Mouse (Mus musculus): Measurements from ENCODE around the gene Igf2bp2.

Igf2bp2 gene

DNA sequence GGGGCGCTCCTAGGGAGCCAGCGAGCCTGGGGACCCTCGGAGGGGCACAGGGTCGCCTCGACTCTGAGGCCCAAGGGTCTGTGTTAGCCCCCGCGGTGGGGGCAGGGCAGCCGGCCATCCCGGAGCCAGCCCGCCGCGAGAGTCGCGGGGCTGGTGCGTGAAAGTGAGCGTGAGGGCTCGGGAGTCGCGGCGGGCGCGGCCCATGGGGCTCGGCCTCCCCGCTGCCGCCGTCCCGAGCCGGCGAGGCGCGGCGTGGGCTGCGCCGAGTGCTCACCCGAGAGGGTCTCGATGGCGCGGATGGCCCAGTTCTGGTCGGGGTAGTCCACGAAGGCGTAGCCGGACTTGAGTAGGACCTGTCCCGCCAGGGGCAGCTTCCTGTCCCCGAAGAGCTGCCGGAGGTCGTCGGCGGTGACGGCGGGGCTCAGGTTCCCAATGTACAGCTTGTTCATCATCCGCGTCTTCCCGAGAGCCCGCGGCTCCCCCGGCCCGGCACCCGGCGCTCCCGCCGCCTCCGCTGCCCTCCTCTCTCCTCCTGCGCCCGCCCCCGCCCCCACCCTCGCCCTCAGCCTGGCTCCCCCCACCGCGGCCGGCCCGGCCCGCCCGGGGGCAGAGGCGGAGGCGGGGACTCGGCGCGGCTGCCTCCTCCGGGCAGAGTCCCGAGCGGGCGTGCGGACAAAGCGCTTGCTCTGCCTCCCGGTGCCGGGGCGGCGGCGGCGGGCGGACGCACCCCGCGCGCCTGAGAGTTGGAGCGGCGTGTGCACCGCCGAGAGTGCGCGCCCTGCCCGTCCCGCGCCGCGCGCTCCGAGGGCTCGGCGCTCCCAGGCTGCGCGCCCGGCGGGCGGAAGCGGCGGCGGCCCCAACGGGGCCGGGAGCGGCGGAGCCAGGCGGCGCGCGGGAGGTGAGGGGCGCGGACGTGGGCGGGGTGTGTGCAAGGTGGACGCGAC, at the start of gene Igf2bp2:
TSS of gene Igf2bp2 (minus strand) at position 788 of the 944 bp plus-strand sequence.
- DNase-seq (ENCODE audit: low spot score), result peak; percentile 54

DNA sequence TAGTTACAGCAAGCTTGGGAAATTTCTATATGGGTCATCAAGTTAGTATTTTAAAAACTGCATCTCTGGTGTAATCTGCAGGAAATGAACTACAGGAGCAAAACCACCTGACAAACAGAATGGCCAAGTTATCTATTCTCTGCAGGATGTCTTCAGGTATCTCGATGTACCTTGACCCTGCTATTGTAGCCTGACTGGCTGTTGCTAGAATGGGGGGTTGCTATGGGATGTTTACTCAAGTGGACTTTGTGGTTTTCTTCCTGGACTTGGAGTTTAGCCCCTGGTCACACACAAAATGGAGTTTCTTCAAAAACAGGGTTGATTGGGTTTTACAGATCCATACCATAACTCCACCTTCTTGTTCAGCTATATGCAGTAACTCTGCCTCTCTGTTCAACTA, 40.4 kb upstream of the Igf2bp2 start:
- DNase-seq (ENCODE audit: low spot score), result no peak

DNA sequence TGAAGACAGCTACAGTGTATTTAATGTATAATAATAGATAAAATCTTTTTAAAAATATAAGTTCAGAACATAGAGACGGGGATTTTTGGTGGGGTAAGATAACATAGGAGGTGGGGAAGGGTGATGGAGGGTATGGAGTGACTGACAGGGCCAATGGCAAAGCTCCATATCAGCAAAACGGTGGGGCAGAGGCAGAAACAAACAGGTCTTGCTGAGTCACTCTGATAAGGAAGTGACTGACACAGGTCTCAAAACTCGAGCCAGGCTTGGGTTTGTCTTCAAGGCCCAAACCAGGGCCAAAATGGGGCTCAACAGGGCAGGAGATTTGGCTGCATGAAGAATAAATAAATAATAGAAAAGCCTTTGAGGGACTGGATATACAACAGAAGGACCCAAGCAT, 38.8 kb upstream of the Igf2bp2 start:
- DNase-seq (ENCODE audit: low spot score), result no peak

DNA sequence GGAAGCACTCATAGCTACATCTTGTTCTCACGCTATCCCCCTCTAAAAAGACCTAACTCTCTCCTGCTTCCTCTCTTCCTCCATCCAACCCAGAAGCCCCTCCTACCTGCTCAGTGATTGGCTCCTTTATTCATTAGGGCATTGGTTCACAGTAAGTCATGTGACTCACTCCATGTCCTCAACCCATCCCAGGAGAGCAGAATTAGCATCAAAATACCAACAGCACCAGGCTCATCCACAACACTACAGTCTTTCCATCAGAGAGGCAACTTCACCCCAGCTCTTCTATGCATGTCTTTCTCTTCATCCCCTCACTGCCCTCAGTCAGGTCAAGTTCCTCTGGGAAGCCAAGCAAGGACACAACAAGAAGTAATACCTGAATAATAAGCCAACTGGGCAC, 37.4 kb upstream of the Igf2bp2 start:
- DNase-seq (ENCODE audit: low spot score), result no peak

DNA sequence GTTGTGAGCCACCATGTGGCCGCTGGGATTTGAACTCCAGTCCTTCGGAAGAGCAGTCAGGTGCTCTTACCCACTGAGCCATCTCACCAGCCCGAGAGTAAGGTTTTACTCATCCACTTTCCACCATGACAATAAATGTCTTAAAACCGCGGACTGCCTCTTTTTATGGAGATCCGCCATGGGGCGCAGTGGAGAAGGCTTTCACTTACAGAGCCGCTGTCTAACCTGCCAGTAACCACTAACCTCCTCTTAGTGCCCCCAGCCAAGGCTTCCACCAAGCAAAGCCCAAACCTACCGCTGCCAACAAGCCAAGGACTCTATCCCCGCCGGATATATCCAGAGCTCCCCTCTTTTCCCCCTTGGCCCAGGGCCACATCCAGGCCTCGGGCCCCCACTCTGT, 24.3 kb upstream of the Igf2bp2 start:
- no peak for DNase-seq (ENCODE audit: low spot score)

DNA sequence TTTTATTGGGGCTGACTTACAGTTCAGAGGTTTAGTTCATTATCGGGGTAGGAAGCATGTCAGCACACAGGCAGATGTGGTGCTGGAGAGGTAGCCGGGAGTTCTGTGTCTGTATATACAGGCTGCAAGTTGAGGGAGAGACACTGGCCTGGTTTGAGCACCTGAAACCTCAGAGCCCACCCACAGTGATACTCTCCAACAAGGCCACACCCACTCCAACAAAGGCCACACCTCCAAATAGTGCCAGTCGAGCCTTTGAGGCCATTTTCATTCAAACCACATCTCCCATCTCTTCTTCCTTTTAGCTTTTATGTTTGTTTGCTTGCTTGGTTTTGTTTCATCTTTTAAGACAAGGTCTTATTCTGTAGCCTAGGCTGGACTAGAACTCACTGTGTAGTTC, 22.3 kb upstream of the Igf2bp2 start:
- DNase-seq (ENCODE audit: low spot score), result no peak

DNA sequence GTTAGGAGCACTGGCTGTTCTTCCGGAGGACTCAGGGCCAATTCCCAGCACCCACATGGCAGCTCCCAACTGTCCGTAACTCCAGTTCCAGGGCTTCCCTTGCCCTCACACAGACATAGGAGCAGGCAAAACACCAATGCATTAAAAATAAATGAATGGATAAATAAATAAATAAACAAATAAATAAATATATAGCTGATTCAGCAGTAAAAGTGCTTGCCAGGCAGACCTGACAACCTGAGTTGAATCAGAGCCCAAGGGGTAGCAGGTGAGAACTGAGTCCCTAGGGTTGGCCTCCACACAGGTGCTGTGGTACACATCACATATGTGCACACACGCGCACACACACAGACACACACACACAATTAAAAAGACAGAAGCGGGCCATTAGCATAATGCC, 21.0 kb upstream of the Igf2bp2 start:
- no peak for DNase-seq (ENCODE audit: low spot score)

DNA sequence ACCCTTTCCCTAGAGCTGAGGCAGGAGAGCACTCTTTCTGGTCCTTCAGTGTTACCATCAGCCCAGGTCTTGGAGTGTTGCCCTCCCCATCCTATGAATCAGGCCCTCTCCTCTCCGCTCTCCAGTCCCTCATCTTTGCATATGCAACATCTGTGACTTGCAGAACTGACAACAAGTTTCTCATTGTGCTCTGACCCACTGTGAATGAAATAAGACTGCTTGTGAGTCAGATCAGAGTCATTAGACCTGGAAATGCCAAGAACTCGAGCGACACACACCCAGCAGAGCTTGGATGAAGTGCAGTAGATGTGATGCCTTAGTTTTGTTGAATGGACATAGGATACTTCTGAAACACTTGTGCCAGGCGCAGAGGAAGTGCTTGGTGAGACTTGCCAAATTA, 19.2 kb upstream of the Igf2bp2 start:
- DNase-seq (ENCODE audit: low spot score), result no peak

DNA sequence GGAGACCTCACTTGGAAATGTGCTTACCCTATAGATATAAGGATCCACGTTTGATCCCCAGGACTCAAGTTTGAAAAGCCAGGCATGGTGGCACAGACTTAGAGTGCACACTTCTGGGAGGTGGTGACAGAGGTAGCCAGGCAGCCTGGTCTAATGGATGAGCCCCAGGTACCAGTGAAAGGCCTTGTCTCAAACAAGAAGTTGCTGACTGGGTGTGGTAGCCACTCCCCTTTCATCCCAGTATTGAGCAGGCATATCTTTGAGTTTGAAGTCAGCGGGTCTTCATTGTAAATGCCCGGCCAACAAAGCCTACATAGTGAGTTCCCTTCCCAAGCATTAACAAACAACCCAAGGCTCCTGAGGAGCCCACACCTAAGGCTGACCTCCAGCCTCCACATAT, 15.7 kb upstream of the Igf2bp2 start:
- DNase-seq (ENCODE audit: low spot score), result no peak

DNA sequence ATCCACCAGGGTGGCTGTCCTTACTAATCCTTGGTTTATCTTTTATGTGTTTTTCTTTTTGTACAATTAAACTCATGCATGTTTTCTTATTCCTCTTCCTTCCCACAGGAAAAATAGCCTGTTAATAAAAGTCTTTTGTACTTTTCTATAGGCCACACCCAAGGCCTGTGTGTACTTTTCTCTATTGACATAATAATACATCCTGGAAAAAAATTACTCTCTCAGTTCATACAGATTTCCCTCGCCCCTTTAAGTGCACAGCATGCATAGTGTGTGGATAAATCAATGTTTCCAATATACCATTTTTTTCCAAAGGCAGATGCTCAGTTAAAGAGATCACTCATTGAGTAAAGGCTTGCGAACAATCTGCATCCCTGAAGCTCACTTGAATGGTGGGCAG, 14.9 kb upstream of the Igf2bp2 start:
- DNase-seq (ENCODE audit: low spot score), result no peak

DNA sequence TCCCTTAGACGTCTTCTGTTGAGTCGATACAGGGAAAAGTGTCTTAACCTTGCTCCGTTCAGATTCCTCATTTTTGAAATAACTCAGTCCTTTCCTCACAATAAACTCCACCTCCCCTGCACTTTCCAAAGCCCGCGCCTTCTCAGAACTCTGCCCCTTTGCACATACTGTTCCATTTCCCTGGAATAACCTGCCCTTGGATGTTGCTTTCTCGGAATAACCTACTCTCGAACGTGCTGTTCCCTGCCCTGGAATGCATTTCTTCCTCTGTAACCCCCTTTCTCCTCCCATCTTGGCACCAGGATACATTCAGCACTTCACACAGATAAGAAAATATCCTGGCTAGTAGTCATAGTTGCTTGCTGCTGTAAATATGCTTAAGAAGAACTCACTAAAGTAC, 5.6 kb upstream of the Igf2bp2 start:
- peak; percentile 33 for DNase-seq (ENCODE audit: low spot score)

DNA sequence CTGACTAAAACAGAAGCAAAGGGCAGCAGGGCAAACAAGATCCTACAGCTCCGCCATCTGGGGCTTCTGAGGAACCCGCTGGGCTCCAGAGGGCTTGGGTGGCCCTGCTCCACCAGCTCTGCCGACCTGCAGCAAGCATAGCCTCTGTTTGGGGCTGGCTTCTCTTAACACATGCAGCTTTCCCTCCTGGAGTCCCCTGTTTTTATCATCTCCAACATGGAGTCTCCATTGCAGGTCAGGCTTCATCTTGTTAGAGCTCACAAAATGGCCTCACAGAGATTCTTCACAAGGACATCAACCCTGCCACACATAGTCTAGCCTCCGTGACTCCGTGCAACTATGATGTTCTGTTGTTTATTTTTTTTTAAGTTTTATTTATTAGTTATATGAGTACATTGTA, 2.5 kb upstream of the Igf2bp2 start:
- no peak for DNase-seq (ENCODE audit: low spot score)

DNA sequence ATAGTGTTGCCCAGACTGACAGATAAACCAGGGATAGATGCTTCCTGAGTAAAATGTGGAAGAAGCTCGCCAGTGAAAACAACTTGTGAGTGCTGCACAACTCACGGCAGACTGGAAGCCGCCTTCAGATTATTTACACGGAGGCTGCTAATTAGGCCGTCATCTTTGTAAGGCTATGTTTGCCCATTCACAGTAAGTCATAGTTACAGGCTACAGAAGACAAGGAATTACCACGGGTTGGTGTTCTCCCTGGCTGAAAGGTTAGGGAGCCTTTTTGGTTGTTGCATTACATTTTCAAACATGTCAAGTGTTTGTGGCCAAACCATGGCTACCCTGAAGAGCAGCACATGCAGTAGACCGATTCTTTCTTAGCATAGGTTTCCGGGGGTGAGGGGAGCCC, 1.3 kb upstream of the Igf2bp2 start:
- DNase-seq (ENCODE audit: low spot score), result no peak

DNA sequence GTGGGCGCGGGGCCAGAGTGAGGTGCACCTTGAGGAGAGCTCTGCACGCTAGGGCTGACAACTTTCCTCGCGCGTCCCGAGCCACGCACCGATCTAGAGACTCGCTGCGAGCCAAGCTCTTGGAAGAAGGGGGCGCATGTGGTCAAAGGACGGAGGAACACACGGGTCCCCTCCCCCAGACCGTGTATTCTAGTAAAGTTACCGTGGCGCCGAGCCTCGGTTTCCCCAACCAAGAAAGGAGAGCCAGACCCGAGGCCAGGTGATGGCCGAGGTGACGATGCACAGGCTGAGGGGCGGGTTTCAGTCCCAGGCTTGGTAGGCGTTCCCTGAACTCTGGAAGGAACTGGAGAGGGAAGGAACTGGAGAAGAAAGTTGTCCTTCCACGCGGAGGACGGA, 355 bp upstream of the Igf2bp2 start:
- DNase-seq (ENCODE audit: low spot score), result peak; percentile 45

DNA sequence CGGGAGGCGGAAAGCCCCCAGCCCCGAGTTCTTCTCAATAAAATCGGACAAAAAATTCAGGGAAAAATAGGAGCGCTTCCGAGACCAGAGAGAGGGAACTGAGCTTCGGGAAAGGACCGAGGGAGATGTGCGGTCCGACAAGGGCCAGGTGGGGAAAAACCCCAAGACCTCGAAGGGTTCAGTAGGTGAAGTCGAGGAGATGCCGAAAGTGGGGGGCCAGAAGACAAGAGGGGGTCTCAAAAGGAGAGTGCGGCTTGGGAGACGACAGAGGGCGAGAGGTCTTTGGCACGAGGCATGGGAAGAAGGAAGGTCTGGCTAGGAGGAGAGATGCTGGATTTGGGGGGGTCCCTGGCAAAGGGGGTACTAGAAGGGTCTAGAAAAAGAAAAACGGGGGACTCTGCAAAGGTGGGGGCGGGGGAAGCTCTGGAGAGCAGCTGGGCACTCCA, 1.0 kb downstream of the Igf2bp2 start:
- no peak for DNase-seq (ENCODE audit: low spot score)

DNA sequence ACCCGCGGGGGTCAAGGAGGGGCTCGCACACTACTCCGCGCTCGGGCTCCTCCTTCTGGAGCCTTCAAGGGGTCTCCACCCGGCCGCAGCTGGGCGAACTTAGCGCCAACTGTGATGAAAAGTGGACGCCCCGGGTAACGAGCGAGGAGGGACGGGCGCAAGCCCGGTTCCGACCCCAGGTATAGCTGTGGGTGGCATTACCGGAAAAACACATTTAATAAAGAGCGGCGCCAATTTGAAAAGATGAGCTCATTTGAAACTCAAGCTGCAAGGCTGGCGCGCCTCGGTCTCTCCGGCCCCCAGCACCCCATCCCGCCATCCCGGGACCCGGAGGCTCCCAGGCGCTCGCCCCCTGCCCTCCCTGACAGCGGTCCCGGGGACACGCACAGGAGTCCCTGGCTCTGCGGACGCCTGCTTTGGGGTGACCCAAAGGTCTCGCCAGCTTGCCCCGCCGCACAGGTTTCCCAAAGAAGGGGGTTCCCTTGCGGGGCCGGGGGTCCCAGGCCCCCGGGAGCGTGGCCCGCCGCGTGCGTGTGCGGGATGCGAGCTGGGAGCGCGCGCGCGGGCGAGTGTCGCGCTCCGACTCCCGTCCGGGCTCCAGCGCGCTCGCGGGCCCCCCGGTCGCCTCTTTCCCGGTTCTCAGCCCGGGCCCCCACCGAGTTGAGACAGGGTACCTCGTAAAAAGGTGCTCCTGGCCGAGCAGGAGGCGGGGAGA, 1.6 kb downstream of the Igf2bp2 start:
- DNase-seq (ENCODE audit: low spot score), result no peak

DNA sequence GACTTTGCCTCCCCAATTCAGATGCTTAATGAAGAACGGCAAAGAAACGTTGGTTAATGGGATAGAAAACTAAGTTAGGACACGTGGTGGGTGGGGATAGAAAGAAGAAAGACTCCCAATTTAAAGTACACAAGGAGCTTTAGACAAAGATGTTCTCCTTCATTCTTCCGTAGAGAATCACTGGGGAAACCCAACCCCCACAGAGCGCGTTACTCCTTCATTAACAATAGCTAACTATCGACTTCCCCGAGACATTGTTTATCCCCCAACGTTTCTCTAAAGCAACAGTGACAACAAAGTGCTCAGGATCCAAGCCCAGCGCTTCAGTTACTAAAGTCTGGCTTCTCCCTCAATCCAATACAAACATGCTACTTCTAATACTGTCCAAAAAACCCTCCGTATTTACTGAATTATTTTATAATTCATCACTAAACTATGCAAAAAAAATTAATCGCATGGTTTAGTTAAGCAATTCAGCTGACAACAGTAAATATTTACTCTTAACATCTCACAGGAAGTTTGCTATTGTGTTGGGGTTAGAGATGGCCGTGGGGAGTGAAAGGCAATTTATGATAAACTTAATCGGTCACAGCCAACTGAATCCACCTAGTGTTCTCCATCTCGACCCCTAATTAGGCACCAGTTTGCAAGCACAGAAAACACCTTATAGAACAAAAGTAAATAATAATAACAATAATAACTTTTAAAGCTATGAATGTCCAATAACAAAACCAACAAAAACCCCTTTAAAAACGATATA, 2.5 kb downstream of the Igf2bp2 start:
- DNase-seq (ENCODE audit: low spot score), result no peak

DNA sequence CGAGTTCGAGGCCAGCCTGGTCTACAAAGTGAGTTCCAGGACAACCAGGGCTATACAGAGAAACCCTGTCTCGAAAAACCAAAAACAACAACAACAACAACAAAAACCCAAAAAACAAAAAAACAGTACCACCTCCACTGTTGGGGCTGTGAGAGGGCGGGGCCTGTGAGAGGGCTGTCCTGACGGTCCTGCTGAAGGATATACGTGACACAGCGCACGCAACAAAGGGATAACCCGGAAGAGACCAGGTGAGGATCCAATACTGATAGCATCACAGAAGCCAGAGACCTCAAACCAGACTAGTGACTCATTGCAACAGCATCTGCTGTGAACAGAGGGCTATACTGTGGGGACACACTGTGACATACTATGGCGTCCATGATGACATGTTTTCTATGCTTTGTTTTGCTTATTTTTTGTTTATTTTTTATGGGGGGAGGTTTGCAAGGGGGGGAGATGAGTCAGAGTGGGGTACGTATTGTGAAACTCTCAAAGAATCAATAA, 10.1 kb downstream of the Igf2bp2 start:
- no peak for DNase-seq (ENCODE audit: low spot score)

DNA sequence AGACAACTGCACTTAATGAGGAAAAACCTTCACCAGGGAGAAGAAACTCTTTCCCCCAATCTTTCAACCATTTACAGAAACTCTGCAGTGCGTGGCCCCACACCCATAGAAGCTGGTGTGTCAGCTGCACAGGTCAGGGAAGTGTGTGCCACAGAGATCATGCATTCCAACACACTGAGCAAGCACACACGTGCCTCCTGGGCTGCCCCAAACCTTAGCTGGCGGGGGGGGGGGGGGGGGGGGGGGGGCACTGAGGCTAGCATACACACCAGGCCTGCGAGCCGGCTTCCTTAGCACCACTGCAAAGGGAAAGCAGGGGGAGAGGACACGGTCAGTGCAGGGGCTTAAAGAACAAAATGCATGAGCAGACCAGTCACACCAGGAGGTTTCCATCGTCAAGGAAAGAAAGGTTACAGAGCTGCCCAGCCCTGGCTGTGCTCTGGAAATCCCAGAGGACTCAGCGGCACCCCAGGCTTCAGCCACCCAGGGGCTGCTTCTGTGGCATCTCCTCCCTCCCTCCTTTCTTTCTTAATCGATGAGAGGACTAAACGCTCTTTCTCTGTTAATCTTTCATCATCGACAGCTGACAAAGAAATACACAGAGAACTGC, 11.3 kb downstream of the Igf2bp2 start:
- DNase-seq (ENCODE audit: low spot score), result no peak

DNA sequence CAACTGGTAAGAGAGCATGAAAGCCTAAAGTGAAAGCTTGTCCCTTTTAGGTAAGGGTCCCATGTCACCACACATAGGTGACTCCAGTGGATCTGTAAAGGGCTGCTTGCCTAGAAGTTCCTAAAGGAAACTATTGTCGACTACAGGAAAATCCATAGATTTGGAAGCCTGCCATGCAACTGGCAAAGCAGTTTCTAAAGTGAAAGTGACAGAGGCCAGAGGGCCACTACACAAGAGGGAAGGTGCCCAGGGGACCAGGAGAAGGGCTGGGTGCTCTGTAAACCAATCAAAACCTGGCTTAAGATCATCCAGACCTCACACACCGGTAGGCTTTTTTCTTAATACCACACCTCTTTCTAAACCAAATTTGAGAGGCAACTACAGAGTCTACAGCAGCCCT, 12.7 kb downstream of the Igf2bp2 start:
- peak; percentile 19 for DNase-seq (ENCODE audit: low spot score)

DNA sequence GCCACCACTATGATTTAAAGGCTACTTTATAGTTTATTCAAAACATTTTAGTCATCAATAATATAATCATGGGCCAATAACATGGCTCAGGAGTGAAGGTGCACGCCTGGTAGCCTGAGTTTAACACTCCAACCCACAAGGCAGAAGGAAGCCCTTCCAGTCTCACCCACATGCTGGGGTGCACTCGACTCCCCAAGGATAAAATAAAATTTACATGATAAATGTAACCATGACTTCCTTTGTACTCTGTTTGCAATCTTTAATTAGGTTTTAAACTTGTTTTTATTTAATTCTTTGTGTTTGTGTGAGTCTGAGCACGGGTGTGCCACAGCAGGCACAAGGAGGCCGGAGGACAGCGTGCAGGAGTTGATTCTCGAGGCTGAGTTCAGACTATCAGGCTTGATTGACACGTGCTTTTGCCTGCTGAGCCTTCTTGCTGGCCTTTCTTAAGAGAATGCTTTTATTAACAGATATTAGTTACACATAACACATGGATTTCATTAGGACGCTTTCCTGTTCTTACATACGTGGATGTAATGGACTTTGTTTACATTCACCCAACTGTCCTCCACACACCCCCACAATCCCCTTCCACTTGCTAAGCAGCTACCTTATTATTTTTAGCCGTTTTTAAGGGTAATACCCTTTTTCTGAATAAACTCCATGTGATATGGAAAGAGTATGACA, 13.3 kb downstream of the Igf2bp2 start:
- DNase-seq (ENCODE audit: low spot score), result no peak

Data from lung, postnatal 25 days (tissue).